Mouse (Mus musculus) limb, embryonic 11.5 days (tissue): ENCODE results near the gene Mysm1. TPM values are rescaled to one million over a fixed set of nuclear protein-coding genes. Genes with fewer than 3 reads are reported as not detected.

Source experiments
- polyA plus RNA-seq: library from polyadenylated mRNA; unstranded; fragments of >200 nt; fragmentation: Nextera tagmentation; extraction: Ambion mirVana; gene quantifications from 2 replicates; pipeline ENCODE4 v1.2.1, GENCODE M21; 2014

The Mysm1 gene
- polyA plus RNA-seq, 1 experiment from 2014 or later = 29.5 TPM

Other genes starting within 250 kb of the Mysm1 start
- gene Tek, start 239.8 kb downstream of the Mysm1 start, polyA plus RNA-seq = 9.0 and 9.6 TPM in 2 replicates
- gene Eqtn, start 50.3 kb downstream of the Mysm1 start, polyA plus RNA-seq = not detected in 2 replicates
- gene Jun, start 73.1 kb upstream of the Mysm1 start, polyA plus RNA-seq = 29.3 and 42.7 TPM in 2 replicates